Mouse (Mus musculus) MEL-GATA-1-ER (cell line): Measurements from ENCODE around the gene Gtf3a.

Source experiments
- DNase-seq: peaks from one replicate; pipeline ENCODE4 v3.0.0-alpha.2; 2012; ENCODE audit warnings: low read depth; ENCODE audit errors: extremely low read depth

Gtf3a gene

DNA sequence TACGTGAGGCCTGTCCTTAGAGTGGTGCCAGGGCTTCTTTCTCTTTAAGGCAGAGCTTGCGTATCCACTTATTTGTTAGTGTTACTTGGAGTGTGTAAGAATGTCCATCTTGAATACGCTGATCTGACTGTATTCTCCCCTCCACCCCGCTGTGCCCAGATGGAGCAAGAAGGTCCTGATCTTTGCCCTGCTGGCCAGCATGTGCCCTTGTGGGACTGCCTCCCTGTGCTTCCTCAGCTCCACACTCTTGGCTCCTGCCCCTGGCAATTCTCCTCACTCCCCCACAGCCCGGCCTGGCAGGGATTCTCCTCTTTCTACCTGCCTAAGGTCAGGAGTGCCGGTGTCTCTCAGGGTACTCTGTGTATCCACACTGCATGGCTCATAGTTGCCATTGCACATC, 32.9 kb downstream of the Gtf3a start:
- no peak for DNase-seq

DNA sequence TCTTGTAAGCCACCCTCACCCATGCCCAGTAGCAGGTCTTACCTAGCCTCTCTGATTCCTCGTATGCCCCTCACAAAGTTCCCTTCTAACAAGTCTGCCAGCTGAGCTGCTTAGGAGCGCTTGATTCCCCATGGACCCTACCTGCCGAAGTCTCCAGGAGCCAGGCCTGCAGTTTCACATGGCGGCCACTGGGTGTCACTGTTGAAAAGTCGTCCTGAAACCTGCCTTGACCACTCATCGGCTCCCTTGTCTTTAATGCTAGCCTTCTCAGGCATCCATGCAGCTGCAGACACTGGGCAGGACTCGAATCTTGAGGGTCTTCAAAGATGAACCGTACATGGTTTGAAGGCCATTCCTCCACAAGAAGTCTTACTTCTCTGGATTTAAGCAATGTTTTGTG, 34.8 kb downstream of the Gtf3a start:
- peak; percentile 26 for DNase-seq

DNA sequence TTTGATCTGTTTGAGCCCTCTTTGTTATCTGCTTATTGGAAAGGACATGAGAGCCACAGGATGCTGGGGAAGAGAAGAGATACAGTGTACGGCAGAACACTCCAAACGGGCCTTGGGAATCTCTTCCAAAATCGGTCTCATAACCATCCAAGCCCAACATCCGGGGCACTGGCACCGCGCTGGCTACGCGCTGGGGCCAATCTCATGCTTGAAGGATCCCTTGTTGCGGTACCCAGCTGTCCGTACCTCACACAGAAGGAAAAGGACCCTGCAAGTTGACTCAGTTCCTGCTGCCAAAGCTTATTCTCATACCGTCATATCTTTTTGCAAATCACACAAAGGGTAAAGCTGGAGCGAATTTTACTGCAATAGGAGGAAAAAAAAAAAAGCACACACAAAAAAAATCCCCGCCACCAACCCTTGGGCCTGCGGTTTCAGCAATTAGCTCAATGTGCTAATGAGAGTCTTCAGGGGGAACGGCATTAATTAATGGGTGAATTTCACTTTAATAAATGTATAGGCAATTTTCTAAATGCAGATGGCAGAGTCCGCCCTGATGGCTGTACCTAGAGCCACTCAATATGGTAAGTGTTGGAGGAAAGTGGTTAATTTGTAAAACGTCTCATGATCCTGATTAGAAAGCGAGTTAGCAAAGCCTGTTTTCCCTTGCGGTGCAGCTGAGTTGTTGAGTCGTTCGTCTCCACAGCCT, 37.4 kb downstream of the Gtf3a start:
- DNase-seq: no peak

DNA sequence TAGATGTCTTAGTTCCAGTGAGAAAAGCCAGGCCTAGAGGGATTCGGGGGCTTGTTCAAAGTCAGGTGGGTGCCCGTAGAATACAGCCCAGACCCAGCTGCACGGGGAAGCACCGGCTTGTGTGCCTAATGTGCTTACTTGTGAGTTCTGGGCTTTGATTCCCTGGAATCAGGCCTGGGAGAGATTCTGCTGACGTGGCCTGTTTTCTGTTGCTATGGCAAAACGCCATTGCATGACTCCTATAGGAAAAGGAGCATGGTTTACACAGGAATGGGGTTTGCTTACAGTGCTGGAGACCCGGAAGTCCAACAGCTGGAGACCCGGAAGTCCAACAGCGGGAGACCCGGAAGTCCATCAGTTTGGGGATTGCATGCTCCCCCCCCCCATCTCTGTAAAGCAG, 39.1 kb downstream of the Gtf3a start:
- DNase-seq: no peak

DNA sequence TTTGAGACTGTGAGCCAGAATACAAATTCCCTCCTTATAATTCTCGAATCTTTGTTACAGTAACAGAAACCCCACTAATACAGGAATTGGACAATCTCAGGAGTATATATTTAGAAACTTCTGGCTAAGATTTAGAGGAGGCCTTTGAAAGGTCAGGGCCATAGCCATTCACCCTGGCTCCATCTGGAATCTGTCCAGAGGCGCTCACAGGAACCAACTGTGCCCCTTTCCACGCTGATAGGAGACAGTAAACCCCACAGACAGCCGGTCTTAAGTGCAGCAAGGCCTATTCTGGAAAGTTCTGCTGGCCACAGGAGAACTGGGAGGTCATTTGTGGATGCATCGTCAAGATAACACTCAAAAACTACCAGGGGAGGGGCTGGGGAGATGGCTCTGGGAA, 40.6 kb downstream of the Gtf3a start:
- no peak for DNase-seq

DNA sequence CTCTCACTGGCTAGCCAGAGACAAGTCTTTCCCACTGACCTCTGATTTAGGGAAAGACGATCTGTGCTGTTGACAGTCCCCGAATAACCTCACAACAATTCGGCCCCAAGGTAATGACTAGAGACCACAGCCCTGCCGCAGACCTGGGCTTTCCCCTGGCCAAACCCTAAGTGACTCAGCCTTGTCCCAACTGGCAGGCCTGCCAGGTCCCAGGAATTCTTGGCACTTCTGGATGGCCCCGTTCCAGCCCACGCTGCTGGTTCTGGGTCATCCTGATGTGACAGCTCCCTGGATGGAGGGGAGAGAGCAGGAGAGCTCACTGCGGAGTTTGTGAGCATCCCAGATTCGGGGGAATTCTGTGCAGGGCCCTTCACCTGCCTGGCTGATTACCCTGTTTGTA, 45.1 kb downstream of the Gtf3a start:
- no peak for DNase-seq

DNA sequence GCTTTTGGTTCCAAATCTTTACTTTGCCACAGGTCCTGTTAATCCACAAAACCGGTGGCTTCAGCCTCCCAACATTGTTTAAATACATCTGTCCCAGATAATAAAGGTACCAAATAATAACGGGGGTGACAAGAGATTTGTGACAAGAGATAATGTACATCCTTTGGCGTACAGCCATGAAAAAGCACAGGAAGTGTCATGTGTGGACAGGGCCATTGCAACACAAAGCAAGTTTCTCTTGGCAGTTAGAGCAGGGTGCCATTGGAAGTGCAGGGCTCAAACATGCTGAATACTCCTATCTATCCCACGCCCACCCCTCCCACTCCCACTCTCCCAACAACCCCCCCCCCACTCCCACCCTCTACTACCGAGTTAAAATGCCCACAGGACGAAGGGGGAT, 46.5 kb downstream of the Gtf3a start:
- no peak for DNase-seq

DNA sequence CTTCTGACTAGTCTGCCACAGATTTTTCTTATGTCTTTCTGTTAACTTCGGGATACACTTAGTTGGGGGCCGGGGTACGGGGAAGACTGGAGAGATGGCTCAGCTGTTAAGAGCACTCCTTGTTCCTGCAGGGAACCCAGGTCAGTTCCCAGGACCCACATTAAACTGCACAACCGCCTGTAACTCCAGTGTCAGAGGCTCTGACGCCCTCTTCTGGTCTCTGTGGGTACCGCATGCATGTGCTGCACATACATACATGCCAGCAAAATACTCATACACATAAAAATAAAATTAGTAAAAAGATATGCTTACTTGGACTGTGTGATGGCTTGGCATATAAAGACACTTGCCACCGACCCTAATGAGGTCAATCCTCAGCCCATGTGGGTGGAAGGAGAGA, 48.4 kb downstream of the Gtf3a start:
- no peak for DNase-seq

DNA sequence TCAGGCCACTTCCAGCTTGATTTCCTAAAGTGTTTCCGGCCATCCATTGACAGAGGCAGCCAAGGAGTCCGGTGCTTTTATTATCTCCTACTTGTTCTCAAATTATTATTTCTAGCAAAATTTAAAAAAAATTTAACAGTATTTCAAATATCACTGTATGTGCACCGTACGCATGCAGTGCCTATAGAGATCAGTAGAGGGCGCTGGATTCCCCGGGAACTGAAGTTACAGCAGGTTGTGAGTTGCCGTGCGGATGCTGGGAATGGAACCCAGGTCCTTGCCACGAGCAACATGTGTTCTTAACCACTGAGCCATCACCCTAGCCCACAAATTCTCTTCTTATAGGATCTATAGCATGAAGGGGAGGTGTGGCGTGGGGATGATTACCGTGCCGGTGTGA, 50.3 kb downstream of the Gtf3a start:
- DNase-seq: no peak

DNA sequence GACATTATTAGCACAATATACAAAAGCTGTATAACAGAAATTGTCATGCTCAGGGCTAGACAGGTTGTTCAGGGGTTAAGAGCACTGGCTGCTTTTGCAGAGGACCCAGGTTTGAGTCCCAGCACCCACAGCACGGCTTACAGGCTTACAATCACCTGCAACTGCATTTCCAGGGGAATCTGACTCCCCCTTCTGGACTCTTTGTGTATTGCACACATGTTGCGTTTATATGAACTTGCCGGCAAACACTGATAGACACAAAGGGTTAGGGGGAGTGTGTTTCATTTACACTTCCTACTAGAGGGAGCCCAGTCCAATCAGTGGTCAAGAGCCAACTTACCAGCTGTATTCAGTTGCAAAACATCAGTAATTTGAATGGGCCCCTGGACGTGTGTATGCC, 52.9 kb downstream of the Gtf3a start:
- DNase-seq: no peak

DNA sequence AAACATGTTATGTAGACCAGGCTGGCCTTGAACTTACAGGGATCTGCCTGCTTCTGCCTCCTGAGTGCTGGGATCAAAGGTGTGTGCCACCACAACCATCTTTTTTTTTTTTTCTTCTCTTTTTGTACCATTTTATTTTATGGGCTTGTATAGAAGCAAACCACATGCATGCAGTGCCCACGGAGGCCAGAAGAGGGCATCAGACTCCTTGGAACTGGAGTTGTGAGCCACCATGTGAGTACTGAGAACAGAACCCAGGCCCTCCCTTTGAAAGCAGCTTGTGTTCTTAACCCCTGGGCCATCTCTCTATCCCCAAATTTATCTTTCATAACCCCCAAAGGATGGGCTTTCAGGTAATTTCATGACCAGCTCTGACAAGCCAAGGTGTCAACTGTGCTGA, 54.8 kb downstream of the Gtf3a start:
- no peak for DNase-seq
